Mouse (Mus musculus) liver, embryonic 14.5 days (tissue): ENCODE results near the gene Trim12c.
"Not testable (repeated sequence)": the region's sequence is repeated elsewhere in the genome, so short reads cannot be mapped to it uniquely, and the experiment has no call there.

Experiments
- CTCF ChIP-seq: IDR thresholded peaks from 2 replicates; pipeline ENCODE4 v1.5.1; 2016; ENCODE audit warnings: antibody characterized with exemption, low read depth, control low read depth
- EP300 ChIP-seq: IDR thresholded peaks from 2 replicates; pipeline ENCODE4 v1.6.1; 2016; ENCODE audit warnings: antibody characterized with exemption, low read depth

GRCm38 (mm10) chr7:104335547-104335946 is 17.6 kb downstream of the Trim12c start:
- not testable (repeated sequence) for TF ChIP-seq CTCF, EP300
